Mouse (Mus musculus): ENCODE measurements at regions not wholly inside any gene's neighbourhood (a gene's known extent, or its start where the extent isn't known, plus 50 kb on each side); places are given as distances from the start of the nearest gene placed in this dataset.

DNA sequence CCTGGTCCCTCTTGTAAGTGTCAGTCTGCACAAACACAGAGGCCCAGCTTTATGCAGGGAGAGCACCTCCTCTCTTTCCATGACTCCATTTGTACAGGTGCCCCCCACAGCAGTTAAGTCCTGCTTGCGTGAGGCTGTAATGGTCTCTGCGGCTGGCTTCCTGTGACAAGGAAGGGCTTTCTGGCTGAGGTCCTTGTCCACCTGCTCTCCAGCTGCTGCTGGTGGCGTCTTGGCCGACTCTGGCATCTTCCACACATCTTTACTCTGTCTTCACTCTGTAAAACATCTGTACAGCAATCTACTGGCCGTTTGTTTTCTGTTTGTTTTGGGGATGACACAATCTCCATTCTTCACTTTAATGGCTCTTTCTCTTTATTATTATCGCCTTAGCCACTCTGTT is 60.8 kb downstream of the Rpusd4 start:
- ATAC-seq (ENCODE audit: low FRiP score, low read depth), result no peak
- Histone ChIP-seq H3K4me2 (replicated peaks) (no peak overlapping the region), H3K27me3 (peaks cover 83% of the 10 kb centered on the region), H3K27ac (replicated peaks) (no peak overlapping the region), H3K9ac (replicated peaks) (no peak overlapping the region), H3K36me3 (no peaks in the 10 kb centered on the region), H3K4me3 (no peak overlapping the region), H3K9me3 (no peaks in the 10 kb centered on the region), H3K4me1 (peaks cover 49% of the 10 kb centered on the region)
- 81% methylated on average over 6 of the region's 6 CpGs for WGBS

DNA sequence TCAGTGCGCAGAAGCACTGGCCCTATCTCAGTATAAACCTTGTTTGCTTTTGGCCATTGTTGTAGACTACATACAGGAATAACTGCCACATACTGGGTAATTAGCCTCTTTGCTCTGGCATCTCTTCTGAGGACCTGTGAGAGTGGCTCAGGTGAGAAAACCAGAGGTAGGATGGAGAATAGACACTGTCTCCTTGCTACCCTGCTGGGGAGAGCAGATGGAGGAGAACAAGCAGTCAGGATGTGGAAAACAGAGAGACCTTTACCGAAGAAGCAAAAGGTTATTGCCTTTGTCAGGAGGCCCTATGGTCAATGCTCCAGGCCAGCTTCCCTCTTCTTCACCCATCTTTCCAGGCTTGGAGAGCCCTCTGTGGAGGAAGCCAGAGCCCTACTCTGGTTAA is 62.7 kb downstream of the Rpusd4 start:
- peak overlapping the region; percentile 82; the same call in 1 of the 2 replicates for H3K27ac ChIP-seq (replicated peaks)
- no peaks in the 10 kb centered on the region for H3K36me3 ChIP-seq
- no peak for ATAC-seq (ENCODE audit: low FRiP score, low read depth)
- WGBS, result 86% methylated on average over 2 of the region's 2 CpGs
- H3K4me3 ChIP-seq, result no peak overlapping the region
- peaks cover 83% of the 10 kb centered on the region for H3K27me3 ChIP-seq
- H3K4me1 ChIP-seq, result peaks cover 63% of the 10 kb centered on the region
- no peaks in the 10 kb centered on the region for H3K9me3 ChIP-seq
- H3K4me2 ChIP-seq (replicated peaks), result no peak overlapping the region
- H3K9ac ChIP-seq (replicated peaks), result no peak overlapping the region

DNA sequence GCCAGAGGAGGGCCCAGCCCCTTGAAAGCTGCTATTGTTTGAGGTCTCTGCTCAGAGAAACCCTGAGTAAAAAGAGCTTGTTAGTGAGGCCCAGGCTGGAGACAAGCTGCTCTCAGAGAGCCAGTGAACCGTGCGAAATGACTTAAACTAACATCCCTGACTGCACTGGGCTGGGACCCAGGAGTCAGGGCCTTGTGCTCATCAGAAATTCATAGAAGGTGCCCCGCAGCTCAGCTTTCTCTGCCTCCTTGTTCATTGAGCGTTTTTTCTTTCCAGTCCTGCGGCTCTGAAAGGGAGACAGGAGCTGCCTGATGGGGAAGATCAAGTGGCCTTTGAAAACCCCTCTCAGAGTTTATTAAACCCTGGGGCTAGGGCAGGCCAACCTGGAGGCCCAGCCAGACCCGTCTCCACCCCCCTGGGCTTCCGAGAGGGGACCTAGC is 63.6 kb downstream of the Rpusd4 start:
- peak; percentile 94 for ATAC-seq (ENCODE audit: low FRiP score, low read depth)
- H3K4me3 ChIP-seq, result no peak overlapping the region
- no peak overlapping the region for H3K9ac ChIP-seq (replicated peaks)
- H3K4me2 ChIP-seq (replicated peaks), result 0 out of 2 replicates have a peak overlapping the region, but pooled peaks have one; percentile 12
- H3K27ac ChIP-seq (replicated peaks), result peak overlapping the region; percentile 82
- no peaks in the 10 kb centered on the region for H3K36me3 ChIP-seq
- peaks cover 72% of the 10 kb centered on the region for H3K4me1 ChIP-seq
- H3K9me3 ChIP-seq, result no peaks in the 10 kb centered on the region
- peaks cover 88% of the 10 kb centered on the region for H3K27me3 ChIP-seq
- WGBS, result 3% methylated on average over 7 of the region's 7 CpGs

DNA sequence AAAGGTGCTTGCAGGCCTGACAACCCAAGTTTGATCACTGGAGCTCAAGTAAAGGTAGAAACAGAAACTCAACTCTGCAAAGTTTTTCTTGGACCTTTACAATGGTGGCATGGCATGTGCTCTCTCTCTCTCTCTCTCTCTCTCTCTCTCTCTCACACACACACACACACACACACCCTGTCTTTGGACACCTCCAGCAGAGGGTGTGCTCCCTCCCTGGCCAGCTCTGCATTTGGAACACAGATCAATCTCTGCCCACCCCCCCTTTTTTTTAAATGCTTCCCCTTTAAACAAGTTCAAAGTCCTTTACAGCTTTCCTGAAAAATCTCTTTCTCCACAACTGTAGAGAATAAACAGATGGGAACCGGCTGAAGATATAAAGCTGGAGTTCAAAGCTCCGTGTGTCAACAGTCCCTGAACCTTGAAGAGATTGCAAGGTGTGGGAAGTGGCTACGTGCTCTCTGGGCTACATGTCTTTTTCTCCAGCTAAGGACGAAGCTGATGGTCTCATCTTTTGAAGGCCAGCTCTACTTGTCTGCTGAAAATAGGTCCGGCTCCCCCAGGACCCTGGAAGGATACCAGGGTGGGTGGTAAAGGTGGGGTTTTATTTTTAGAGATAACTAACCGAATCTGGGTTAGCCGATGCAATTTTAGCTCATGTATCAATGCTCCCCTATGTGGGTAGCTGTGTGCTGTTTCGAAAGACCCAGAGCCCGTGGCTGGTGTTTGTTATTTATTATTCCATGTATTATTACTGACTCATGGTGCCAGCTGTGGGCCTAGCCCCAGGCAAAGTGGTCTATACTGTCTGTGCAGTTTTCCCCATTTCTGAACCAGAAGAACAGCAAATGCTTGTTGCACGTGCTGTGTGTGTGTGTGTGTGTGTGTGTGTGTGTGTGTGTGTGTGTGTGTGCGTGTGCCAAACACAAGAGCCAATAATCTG is 65.3 kb downstream of the Rpusd4 start:
- no peak overlapping the region for H3K9ac ChIP-seq (replicated peaks)
- H3K27ac ChIP-seq (replicated peaks), result no peak overlapping the region
- ATAC-seq (ENCODE audit: low FRiP score, low read depth), result no peak
- H3K4me3 ChIP-seq, result no peak overlapping the region
- peaks cover 69% of the 10 kb centered on the region for H3K4me1 ChIP-seq
- H3K4me2 ChIP-seq (replicated peaks), result no peak overlapping the region
- H3K9me3 ChIP-seq, result no peaks in the 10 kb centered on the region
- WGBS, result 78% methylated on average over 11 of the region's 11 CpGs
- H3K36me3 ChIP-seq, result no peaks in the 10 kb centered on the region
- H3K27me3 ChIP-seq, result peaks cover 82% of the 10 kb centered on the region

DNA sequence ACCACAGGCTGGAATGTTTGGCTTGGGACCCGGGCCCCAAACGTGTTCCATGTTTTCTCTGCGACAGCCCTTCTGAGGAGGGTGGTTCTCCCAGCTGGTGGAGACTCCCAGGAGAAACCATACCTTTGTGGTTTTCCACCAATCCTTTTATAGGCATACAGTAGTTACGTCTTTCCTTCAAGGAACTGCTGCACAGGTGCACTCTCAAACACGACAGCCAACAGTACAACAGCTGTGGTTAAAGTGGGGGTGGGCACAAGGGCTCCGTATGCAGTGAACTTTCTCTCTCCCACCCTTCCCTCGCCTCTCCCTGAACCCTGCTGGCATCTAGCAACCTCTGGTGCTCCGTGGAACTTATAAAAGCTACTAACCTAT is 66.0 kb downstream of the Rpusd4 start:
- Histone ChIP-seq H3K4me2 (replicated peaks) (no peak overlapping the region), H3K9me3 (no peaks in the 10 kb centered on the region), H3K9ac (replicated peaks) (no peak overlapping the region), H3K27me3 (peaks cover 82% of the 10 kb centered on the region), H3K4me3 (no peak overlapping the region), H3K36me3 (no peaks in the 10 kb centered on the region), H3K27ac (replicated peaks) (no peak overlapping the region), H3K4me1 (peaks cover 69% of the 10 kb centered on the region)
- 78% methylated on average over 8 of the region's 8 CpGs for WGBS
- no peak for ATAC-seq (ENCODE audit: low FRiP score, low read depth)

DNA sequence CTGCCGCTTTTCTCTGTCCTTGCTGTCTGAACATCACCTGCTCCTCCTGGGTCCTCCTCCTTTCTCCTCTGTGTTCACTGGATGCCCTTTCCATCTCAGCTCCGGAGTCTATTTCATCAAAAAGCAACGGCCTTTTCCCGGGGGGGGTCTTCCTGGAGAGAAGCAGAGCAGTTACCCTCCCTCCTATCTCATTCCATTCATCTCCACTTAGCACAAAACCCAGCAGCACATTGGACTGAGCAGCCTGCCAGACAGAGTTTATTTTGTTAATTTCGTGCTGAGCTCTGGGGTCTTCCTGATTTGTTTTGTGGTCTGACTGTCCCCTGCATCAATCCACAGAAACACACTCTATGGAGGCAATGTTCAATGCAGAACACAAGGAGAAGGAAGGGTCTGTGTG is 66.9 kb downstream of the Rpusd4 start:
- no peak overlapping the region for H3K4me2 ChIP-seq (replicated peaks)
- no peak for ATAC-seq (ENCODE audit: low FRiP score, low read depth)
- H3K27me3 ChIP-seq, result peaks cover 82% of the 10 kb centered on the region
- WGBS, result 62% methylated on average over 5 of the region's 5 CpGs
- peaks cover 68% of the 10 kb centered on the region for H3K4me1 ChIP-seq
- H3K36me3 ChIP-seq, result no peaks in the 10 kb centered on the region
- H3K27ac ChIP-seq (replicated peaks), result no peak overlapping the region
- no peak overlapping the region for H3K4me3 ChIP-seq
- no peak overlapping the region for H3K9ac ChIP-seq (replicated peaks)
- H3K9me3 ChIP-seq, result no peaks in the 10 kb centered on the region

DNA sequence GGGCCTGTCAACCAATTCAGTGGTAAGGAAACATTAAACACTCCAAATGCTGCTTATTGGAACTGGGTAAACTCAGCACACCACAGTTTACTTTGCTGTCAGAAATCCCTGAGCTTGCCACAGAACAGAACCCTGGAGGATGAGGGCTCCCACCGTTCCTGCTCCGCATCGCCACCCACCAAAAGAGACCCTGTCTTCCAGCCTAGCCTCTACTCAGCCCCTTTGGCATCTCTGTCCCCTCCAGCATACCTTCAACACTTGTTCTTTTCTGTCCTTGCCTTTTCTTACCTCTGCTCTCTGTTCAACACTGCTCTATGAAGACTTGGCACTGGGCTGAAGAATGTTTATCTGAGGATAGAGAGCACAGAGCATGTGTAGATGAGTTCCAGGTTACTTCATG is 67.5 kb downstream of the Rpusd4 start:
- peaks cover 82% of the 10 kb centered on the region for H3K27me3 ChIP-seq
- peaks cover 62% of the 10 kb centered on the region for H3K4me1 ChIP-seq
- 83% methylated on average over 3 of the region's 3 CpGs for WGBS
- ATAC-seq (ENCODE audit: low FRiP score, low read depth), result no peak
- H3K9ac ChIP-seq (replicated peaks), result no peak overlapping the region
- H3K4me3 ChIP-seq, result no peak overlapping the region
- no peaks in the 10 kb centered on the region for H3K36me3 ChIP-seq
- no peaks in the 10 kb centered on the region for H3K9me3 ChIP-seq
- no peak overlapping the region for H3K27ac ChIP-seq (replicated peaks)
- no peak overlapping the region for H3K4me2 ChIP-seq (replicated peaks)

DNA sequence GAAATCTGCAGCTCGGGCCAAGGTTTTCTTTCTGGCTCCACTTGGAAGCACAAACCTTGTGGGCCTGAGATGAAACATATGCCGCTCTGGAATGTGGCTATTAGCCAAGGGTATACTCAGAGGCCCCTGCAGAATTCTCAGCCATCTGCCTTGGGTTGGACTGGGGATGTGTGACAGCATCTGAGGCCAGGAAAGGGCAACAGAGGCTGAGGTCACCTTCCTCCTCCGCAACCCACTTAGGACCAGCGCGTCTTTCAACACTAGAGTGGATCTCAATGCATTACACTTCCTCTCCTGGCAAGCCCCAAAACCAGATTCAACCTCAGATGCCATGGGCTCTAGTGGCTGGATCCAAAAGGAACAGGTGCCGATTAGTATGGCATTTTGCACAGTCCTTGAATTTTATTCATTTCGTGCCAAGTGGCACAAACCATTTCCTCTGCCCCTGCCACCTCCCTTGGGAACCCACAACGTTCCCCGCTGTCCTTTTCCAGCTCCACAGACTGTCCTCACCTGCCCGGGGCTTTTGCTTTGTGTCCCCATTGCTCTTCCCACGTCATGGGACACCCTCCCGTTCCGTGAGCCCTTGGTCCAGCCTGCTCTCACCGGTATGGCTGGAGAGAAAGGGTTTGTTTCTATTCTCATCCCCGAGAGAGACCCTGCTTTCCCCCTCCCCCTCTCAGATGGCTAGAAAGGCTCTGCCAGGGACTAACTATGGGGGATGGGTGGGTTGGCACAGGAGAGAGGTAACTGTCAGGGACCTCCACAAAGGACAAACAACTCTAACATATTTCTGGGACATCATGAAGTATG is 68.4 kb downstream of the Rpusd4 start:
- no peaks in the 10 kb centered on the region for H3K9me3 ChIP-seq
- 66% methylated on average over 15 of the region's 15 CpGs for WGBS
- H3K27ac ChIP-seq (replicated peaks), result no peak overlapping the region
- no peak overlapping the region for H3K4me3 ChIP-seq
- no peaks in the 10 kb centered on the region for H3K36me3 ChIP-seq
- no peak overlapping the region for H3K9ac ChIP-seq (replicated peaks)
- H3K4me1 ChIP-seq, result peaks cover 60% of the 10 kb centered on the region
- H3K4me2 ChIP-seq (replicated peaks), result no peak overlapping the region
- no peak for ATAC-seq (ENCODE audit: low FRiP score, low read depth)
- H3K27me3 ChIP-seq, result peaks cover 85% of the 10 kb centered on the region

DNA sequence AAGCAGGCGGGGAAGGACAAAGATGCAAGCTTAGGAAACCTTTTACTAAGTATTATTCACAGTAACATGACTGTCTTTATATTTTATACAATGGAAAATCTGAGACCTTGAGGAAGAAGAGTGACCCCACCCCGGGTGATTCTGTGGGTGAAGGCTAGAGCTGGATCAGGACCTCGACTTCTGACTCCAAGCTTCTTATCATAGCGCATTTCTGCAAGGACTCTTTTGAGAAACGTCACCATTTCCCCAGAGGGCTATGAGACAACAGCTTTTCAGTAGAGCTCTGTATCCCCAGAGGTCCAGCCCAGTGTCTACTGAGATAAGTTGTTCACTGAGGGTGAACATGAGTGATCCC is 69.0 kb downstream of the Rpusd4 start:
- Histone ChIP-seq H3K27me3 (peaks cover 90% of the 10 kb centered on the region), H3K4me2 (replicated peaks) (no peak overlapping the region), H3K36me3 (no peaks in the 10 kb centered on the region), H3K9ac (replicated peaks) (no peak overlapping the region), H3K27ac (replicated peaks) (no peak overlapping the region), H3K4me1 (peaks cover 57% of the 10 kb centered on the region), H3K9me3 (no peaks in the 10 kb centered on the region), H3K4me3 (no peak overlapping the region)
- ATAC-seq (ENCODE audit: low FRiP score, low read depth), result no peak
- 76% methylated on average over 5 of the region's 5 CpGs for WGBS

DNA sequence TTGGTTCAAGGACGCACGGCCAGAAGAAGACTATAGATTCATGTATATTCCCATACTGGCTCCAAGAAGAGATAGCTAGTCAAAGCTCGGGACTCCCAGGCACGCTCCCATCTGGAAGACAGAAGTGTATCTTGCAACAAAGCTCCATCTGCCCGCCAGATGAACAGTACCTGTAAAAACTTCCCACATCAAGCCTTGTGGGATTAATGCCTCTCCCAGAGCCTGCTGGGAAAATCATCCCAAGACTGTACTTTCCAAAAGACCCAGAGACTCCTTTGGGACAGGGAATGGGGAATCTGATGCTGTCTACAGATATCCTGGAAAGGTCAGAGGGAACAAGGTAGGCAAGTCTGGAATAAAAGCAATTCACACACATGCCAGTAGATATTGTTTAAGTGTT is 71.2 kb downstream of the Rpusd4 start:
- Histone ChIP-seq H3K4me1 (peaks cover 47% of the 10 kb centered on the region), H3K4me3 (no peak overlapping the region), H3K36me3 (no peaks in the 10 kb centered on the region), H3K4me2 (replicated peaks) (no peak overlapping the region), H3K27ac (replicated peaks) (no peak overlapping the region), H3K9ac (replicated peaks) (no peak overlapping the region), H3K9me3 (no peaks in the 10 kb centered on the region), H3K27me3 (peaks cover 76% of the 10 kb centered on the region)
- 90% methylated on average over 5 of the region's 5 CpGs for WGBS
- no peak for ATAC-seq (ENCODE audit: low FRiP score, low read depth)

DNA sequence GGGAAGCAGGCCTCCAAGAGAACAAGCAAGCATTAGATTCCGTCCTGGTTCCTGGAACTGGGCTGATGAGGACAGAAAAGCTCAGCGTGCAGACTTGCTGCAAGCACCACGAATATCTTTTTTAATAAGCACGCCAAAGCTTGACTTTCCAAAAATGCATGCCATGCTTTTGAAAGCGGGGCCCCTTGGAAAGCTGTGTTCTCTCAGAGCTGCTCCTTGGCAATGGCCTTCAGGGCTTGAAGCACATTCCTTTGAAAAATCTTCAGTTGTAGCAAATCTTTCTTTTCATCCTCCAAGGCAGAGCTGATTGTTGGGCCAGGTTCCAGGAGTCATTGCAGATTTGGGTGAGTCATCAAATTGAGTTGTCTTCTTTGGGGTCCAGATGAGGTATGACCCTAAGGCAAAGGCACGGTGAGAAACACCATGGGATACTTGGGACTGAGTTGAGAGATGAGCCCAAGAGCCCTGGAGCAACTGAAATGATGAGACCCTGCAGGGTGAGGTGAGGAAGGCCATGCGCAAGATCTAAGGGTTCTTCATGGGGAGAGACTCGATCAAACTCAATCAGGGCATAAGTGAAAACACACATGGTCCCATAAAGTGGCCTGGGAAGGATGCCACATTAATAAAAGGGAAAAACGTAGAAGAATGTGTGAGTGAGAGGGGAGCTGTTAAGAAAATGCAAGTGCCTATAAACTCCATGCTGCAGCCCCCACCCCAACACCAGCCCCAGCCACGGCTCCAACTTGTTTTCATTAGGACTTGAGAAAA is 72.0 kb downstream of the Rpusd4 start:
- no peak overlapping the region for H3K27ac ChIP-seq (replicated peaks)

DNA sequence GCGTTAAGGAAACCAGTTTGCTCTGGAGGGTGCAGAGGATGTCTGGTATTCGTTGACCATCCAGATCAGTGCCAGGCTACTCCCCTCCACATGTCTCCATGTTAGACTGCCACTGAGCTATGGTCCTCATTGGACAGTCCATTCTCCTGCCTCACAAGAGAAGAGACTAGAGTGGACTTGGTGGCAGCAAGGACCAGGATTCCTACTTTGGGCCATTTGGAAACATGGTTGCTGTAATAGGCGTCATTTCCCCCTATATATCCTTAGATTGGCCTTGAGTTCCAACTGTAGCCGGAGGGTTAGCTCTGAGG is 72.6 kb downstream of the Rpusd4 start:
- H3K4me3 ChIP-seq, result no peak overlapping the region
- no peak overlapping the region for H3K27ac ChIP-seq (replicated peaks)
- no peak overlapping the region for H3K4me2 ChIP-seq (replicated peaks)
- no peak overlapping the region for H3K9ac ChIP-seq (replicated peaks)
- H3K27me3 ChIP-seq, result peaks cover 75% of the 10 kb centered on the region
- 87% methylated on average over 4 of the region's 4 CpGs for WGBS
- ATAC-seq (ENCODE audit: low FRiP score, low read depth), result no peak
- no peaks in the 10 kb centered on the region for H3K9me3 ChIP-seq
- no peaks in the 10 kb centered on the region for H3K36me3 ChIP-seq
- H3K4me1 ChIP-seq, result peaks cover 42% of the 10 kb centered on the region

More for the DNA sequence above, 72.0 kb downstream of the Rpusd4 start:
- H3K4me2 ChIP-seq (replicated peaks), result no peak overlapping the region
- no peaks in the 10 kb centered on the region for H3K9me3 ChIP-seq
- ATAC-seq (ENCODE audit: low FRiP score, low read depth), result no peak
- no peak overlapping the region for H3K4me3 ChIP-seq
- 77% methylated on average over 10 of the region's 10 CpGs for WGBS
- no peak overlapping the region for H3K9ac ChIP-seq (replicated peaks)
- no peaks in the 10 kb centered on the region for H3K36me3 ChIP-seq
- peaks cover 75% of the 10 kb centered on the region for H3K27me3 ChIP-seq
- peaks cover 44% of the 10 kb centered on the region for H3K4me1 ChIP-seq

Measured in midbrain, embryonic 12.5 days (tissue).